Mouse (Mus musculus): Measurements from ENCODE around the gene Lrch3.
"Not testable (repeated sequence)": the region's sequence is repeated elsewhere in the genome, so short reads cannot be mapped to it uniquely, and the experiment has no call there.

DNA sequence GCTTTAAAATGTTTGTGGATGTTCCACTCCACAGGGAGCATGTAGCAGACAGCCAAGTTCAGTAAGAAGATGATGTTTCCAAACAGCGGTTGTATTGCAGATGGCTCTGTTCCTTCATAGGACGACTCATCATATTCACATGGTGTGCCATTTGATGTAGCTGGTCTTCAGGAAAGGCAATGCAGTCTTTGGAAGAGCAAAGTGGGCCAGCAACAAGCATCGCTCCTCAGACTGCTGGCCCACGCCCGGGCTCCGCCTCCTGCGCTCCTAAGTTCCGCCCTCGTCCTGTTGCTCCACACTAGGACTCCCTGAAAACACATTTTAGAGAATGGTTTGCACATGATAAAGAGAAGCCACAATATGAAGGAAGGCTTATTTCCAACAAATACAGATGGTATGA, 12.7 kb downstream of the Lrch3 start:
- TF ChIP-seq CTCF (IDR thresholded peaks at IDR 0.05; ENCODE audit: low read depth, low read length); POLR2A (IDR thresholded peaks at IDR 0.05; ENCODE audit: insufficient read depth, low read length): not testable (repeated sequence)
